Mouse (Mus musculus): ENCODE results near the gene Nrp2.

Nrp2 gene

DNA sequence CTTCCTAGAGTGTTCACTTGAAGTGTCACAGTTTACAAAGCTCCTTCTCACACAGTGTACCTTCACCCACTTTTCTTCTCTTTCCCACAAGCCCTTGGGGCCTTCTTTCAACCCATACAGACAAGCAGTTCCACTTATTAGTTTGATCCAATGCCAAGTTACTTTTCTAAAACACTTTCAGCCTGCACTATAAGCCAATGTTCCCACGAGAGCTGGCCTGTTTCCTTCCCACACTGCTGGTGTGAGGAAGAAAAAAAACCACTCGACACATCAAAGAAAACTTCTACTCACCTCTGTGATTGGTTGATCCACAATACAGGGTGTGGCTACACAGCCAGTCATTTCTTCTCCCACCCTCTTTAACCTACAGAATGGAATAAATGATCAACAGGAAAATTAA lies 156.0 kb downstream of the Nrp2 start:
- DNase-seq (ENCODE audit: extremely low read depth, low read depth): no peak

DNA sequence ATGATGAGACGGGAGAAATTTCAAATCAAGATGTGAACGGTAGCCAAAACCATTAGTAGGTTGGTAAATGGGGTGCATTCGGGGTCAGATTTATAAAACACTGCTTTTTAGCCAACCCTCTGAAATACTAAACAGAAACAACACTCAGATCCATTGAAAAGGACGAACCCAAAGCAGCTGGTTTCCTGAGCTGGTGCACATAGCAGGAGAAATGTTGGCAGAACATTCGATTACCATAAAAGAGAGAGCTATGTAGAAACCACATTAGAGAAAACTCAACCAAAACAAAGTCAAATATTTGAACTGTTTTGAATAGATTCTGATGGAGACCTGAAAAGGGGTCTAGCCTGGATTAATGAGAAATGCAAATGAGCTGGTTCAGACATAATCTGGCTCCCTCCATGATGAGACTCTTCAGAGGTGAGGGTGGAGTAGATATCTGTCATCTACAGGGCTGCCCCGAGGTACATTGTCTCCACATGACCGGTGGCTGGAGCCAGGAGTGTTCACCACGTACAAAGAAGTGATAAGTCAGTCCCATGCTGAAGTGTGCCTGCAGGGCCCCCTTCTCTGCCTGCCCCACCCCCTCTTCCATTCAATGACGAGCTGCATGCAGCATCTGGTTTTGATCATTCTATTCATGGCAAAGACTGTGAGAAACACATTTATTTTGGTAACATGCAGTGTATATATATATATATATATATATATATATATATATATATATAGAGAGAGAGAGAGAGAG lies 156.6 kb downstream of the Nrp2 start:
- no peak for DNase-seq (ENCODE audit: extremely low read depth, low read depth)

GRCm38 (mm10) chr1:62860327-62860726 lies 157.2 kb downstream of the Nrp2 start:
- no peak for DNase-seq (ENCODE audit: extremely low read depth, low read depth)

DNA sequence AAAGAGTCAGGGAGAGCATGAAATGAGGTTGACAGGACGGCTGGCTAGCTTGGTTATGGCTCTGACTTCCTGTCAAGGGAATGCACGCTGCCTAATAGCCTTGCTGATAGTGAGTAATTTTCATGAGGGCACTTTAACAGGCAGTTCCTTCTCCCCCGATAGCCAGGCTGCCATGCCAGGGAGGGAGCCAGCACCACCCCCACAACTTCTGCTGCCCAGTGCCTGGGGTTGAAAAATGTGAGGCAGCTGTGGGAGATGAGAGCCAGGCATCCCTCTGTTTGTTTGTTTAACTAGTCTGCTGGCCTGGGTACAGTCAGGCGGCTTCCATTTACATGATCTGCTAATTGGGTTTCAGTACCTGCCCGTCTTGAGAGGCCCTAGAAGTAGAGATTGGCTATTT lies 157.7 kb downstream of the Nrp2 start:
- DNase-seq (ENCODE audit: extremely low read depth, low read depth): no peak

Data from MEL-GATA-1-ER (cell line).